Mouse (Mus musculus) thymus, adult 2 months (tissue): Measurements from ENCODE around the gene Zfp64.

ENCODE experiments used
- CTCF ChIP-seq: fragments of 200-500 bp; IDR thresholded peaks from 2 replicates; pipeline ENCODE4 v1.5.1; 2012; ENCODE audit warnings: mild to moderate bottlenecking, control low read depth, low read length, moderate library complexity, borderline replicate concordance; ENCODE audit not compliant: control insufficient read depth, poor library complexity, insufficient read depth; ENCODE audit errors: extremely low read depth
- POLR2A ChIP-seq: fragments of 200-500 bp; IDR thresholded peaks from 2 replicates; pipeline ENCODE4 v1.6.1; 2012; ENCODE audit warnings: mild to moderate bottlenecking, low read length, control low read depth, moderate library complexity; ENCODE audit not compliant: control insufficient read depth, poor library complexity, insufficient read depth; ENCODE audit errors: extremely low read depth

- TF ChIP-seq POLR2A = no peak
- no peak for TF ChIP-seq CTCF
These were observed 100.6 kb downstream of the Zfp64 start for GRCm38 (mm10) chr2:168854777-168855176.
